Mouse (Mus musculus) ES-E14 (cell line): Measurements from ENCODE around the gene Rps25.
A peak's percentile ranks its signal among the peaks of the same experiment; 100 is the strongest.

Source experiments
- CHD2 ChIP-seq: IDR thresholded peaks from 2 replicates; pipeline ENCODE4 v1.6.1; 2014; ENCODE audit warnings: mild to moderate bottlenecking, low read depth, low read length, inconsistent platforms
- HCFC1 ChIP-seq: IDR thresholded peaks from 2 replicates; pipeline ENCODE4 v1.6.1; 2012; ENCODE audit warnings: low read length, inconsistent platforms, borderline replicate concordance; ENCODE audit not compliant: insufficient read depth
- ZC3H11A ChIP-seq: IDR thresholded peaks from 2 replicates; pipeline ENCODE4 v1.6.1; 2012; ENCODE audit warnings: low read depth, mild to moderate bottlenecking, inconsistent platforms, low read length, borderline replicate concordance

- TF ChIP-seq ZC3H11A (no peak), CHD2 (0 out of 2 replicates have a peak, but pooled peaks have one; percentile 12), HCFC1 (peak; percentile 20; the same call in 1 of the 2 replicates)
These were observed 10.1 kb upstream of the Rps25 start, which contains the start of gene Slc37a4 for GRCm38 (mm10) chr9:44396684-44397411.
